ENCODE assay signal across 21 mouse cellular contexts in the genomic region with DNA sequence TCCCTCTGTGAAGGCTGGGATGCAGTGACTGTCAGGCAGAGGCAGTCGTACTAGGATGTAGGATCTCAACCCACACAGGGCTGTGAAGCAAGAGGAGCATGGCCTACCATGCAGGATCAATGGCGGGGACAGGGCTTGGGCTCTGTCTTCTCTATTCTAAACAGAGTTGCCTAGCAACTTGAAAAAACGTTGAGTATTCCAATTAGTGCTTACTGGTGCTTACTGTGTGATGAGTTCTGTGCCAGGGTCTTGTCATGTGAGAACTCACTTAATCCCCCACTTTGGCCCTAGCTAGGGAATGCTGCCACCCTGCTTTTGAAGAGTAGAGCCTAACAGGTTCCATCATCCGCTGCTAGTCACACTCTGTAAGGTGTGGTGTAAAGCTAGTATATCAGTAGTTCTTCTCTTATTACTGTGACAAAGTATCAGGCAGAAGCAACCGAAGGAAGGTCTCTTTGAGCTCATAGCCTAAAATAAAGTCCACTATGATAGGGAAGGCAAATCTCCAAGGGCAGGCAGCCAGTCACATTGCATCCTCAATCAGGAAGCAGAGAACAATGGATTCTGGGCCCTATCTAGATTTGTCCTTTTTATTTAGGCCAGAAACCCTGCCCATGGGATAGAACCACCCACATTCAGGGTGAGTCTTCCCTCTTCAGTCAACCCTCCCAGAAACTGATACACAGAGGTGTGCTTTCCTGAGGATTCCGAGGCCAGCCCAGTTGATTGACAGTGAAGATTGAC. TPM values are rescaled to one million over a fixed set of nuclear protein-coding genes. Genes with fewer than 3 reads are reported as not detected.
A peak's percentile ranks its signal among the peaks of the same experiment; 100 is the strongest.
DNase-seq lines count a peak whose midpoint lies in the region; ATAC-seq and TF ChIP-seq lines count a peak whose summit lies in the region.
"Had no signal": no experiment of that assay in that cellular context is flagged by ENCODE, and none has a peak within 500 bp of the region (broad histone marks: within the 10 kb centered on the region; RNA-seq: fewer than 3 reads in every experiment).

No protein-coding gene starts in this region.

- no peaks in the 10 kb centered on the region for H3K27me3 ChIP-seq in heart, embryonic 11.5 days (ENCODE audit: control insufficient read depth, insufficient read depth, low read length)
- no peaks in the 10 kb centered on the region for H3K27me3 ChIP-seq in hindbrain, postnatal 0 days (ENCODE audit: insufficient read depth, low read length)
- no peaks in the 10 kb centered on the region for H3K27me3 ChIP-seq in hindbrain, embryonic 12.5 days
- H3K27me3 ChIP-seq in midbrain, embryonic 13.5 days, result no peaks in the 10 kb centered on the region
- H3K27me3 ChIP-seq in midbrain, embryonic 11.5 days (ENCODE audit: control insufficient read depth, insufficient read depth, low read length), result no peaks in the 10 kb centered on the region
- H3K27me3 ChIP-seq in midbrain, embryonic 16.5 days (ENCODE audit: control insufficient read depth, insufficient read depth, low read depth, low read length), result no peaks in the 10 kb centered on the region
- H3K27me3 ChIP-seq: CH12.LX; neural tube, embryonic 13.5 days had no signal

- DNase-seq in heart, adult 11 months, result peak; percentile 95
- DNase-seq in hindbrain, postnatal 0 days (ENCODE audit: low spot score), result peak; percentile 28
- DNase-seq in midbrain, embryonic 11.5 days (ENCODE audit: low spot score, missing footprints), result no peak
- no peak for DNase-seq in testis, postnatal 10 days (ENCODE audit: low spot score)
- DNase-seq: adrenal gland, adult 8-10 months; cerebellum, adult 18-20 months; cerebellum, postnatal 36 days; gastrocnemius, postnatal 36 days; lung, embryonic 14.5 days; right cerebral cortex, postnatal 25 days had no signal

- WGBS in heart, embryonic 11.5 days (ENCODE audit: insufficient replicate concordance), result 59% methylated on average over 6 of the region's 6 CpGs
- 46% methylated on average over 6 of the region's 6 CpGs for WGBS in hindbrain, postnatal 0 days
- 62% methylated on average over 6 of the region's 6 CpGs for WGBS in hindbrain, embryonic 12.5 days
- 61% methylated on average over 6 of the region's 6 CpGs for WGBS in midbrain, embryonic 13.5 days
- 61% methylated on average over 6 of the region's 6 CpGs for whole genome bisulfite sequencing in midbrain, embryonic 11.5 days
- WGBS in midbrain, embryonic 16.5 days, result 52% methylated on average over 6 of the region's 6 CpGs

- H3K27ac ChIP-seq in heart, embryonic 11.5 days (ENCODE audit: low read depth, low read length), result no peak overlapping the region
- H3K27ac ChIP-seq in hindbrain, postnatal 0 days, result no peak overlapping the region
- no peak overlapping the region for H3K27ac ChIP-seq in hindbrain, embryonic 12.5 days
- no peak overlapping the region for H3K27ac ChIP-seq in midbrain, embryonic 13.5 days
- no peak overlapping the region for H3K27ac ChIP-seq in midbrain, embryonic 11.5 days (ENCODE audit: low read depth, low read length)
- no peak overlapping the region for H3K27ac ChIP-seq in midbrain, embryonic 16.5 days (ENCODE audit: low read length)
- H3K27ac ChIP-seq: limb, embryonic 10.5 days; neural tube, embryonic 13.5 days had no signal

- no peak overlapping the region for H3K9ac ChIP-seq in heart, embryonic 11.5 days (ENCODE audit: low read depth, low read length)
- H3K9ac ChIP-seq in hindbrain, postnatal 0 days (replicated peaks; ENCODE audit: low read length), result no peak overlapping the region
- H3K9ac ChIP-seq in hindbrain, embryonic 12.5 days, result no peak overlapping the region
- H3K9ac ChIP-seq in midbrain, embryonic 13.5 days (replicated peaks), result no peak overlapping the region
- H3K9ac ChIP-seq in midbrain, embryonic 11.5 days (ENCODE audit: low read length), result no peak overlapping the region
- H3K9ac ChIP-seq in midbrain, embryonic 16.5 days (ENCODE audit: low read depth, low read length), result no peak overlapping the region
- H3K9ac ChIP-seq: lung, embryonic 14.5 days; neural tube, embryonic 13.5 days had no signal

- TF ChIP-seq CTCF in hindbrain, postnatal 0 days (IDR thresholded peaks at IDR 0.05; ENCODE audit: low read depth), result no peak

- H3K36me3 ChIP-seq in heart, embryonic 11.5 days (ENCODE audit: control insufficient read depth, insufficient read depth, low read length), result no peaks in the 10 kb centered on the region
- H3K36me3 ChIP-seq in hindbrain, postnatal 0 days (ENCODE audit: insufficient read depth, low read length), result no peaks in the 10 kb centered on the region
- no peaks in the 10 kb centered on the region for H3K36me3 ChIP-seq in hindbrain, embryonic 12.5 days
- H3K36me3 ChIP-seq in midbrain, embryonic 13.5 days, result no peaks in the 10 kb centered on the region
- no peaks in the 10 kb centered on the region for H3K36me3 ChIP-seq in midbrain, embryonic 11.5 days (ENCODE audit: control insufficient read depth, insufficient read depth, low read length)
- H3K36me3 ChIP-seq in midbrain, embryonic 16.5 days (ENCODE audit: control insufficient read depth, insufficient read depth, low read length), result no peaks in the 10 kb centered on the region
- H3K36me3 ChIP-seq: limb, embryonic 10.5 days; neural tube, embryonic 13.5 days had no signal

- 0 out of 2 replicates have a peak, but pooled peaks cover 2% of the 10 kb centered on the region for H3K9me3 ChIP-seq in heart, embryonic 11.5 days (replicated peaks; ENCODE audit: control insufficient read depth, low read length)
- no peaks in the 10 kb centered on the region for H3K9me3 ChIP-seq in hindbrain, postnatal 0 days (ENCODE audit: low read length)
- no peaks in the 10 kb centered on the region for H3K9me3 ChIP-seq in hindbrain, embryonic 12.5 days (replicated peaks)
- H3K9me3 ChIP-seq in midbrain, embryonic 13.5 days, result no peaks in the 10 kb centered on the region
- no peaks in the 10 kb centered on the region for H3K9me3 ChIP-seq in midbrain, embryonic 11.5 days (ENCODE audit: control insufficient read depth, low read length)
- H3K9me3 ChIP-seq in midbrain, embryonic 16.5 days (replicated peaks; ENCODE audit: control insufficient read depth, low read length, poor library complexity, severe bottlenecking), result no peaks in the 10 kb centered on the region
- H3K9me3 ChIP-seq: limb, embryonic 10.5 days; neural tube, embryonic 13.5 days had no signal

- ATAC-seq in heart, embryonic 11.5 days (replicated peaks; ENCODE audit: insufficient number of reproducible peaks, low FRiP score, low TSS enrichment), result no peak
- peak; percentile 67; the same call in 1 of the 2 replicates for ATAC-seq in hindbrain, postnatal 0 days
- no peak for ATAC-seq in hindbrain, embryonic 12.5 days (ENCODE audit: low FRiP score)
- ATAC-seq in midbrain, embryonic 13.5 days, result 0 out of 2 replicates have a peak, but pooled peaks have one; percentile 30
- ATAC-seq in midbrain, embryonic 11.5 days (ENCODE audit: low FRiP score), result no peak
- 0 out of 2 replicates have a peak, but pooled peaks have one; percentile 42 for ATAC-seq in midbrain, embryonic 16.5 days
- ATAC-seq: intestine, embryonic 16.5 days had no signal

- H3K4me3 ChIP-seq in heart, embryonic 11.5 days (ENCODE audit: low read depth, low read length), result no peak overlapping the region
- H3K4me3 ChIP-seq in hindbrain, postnatal 0 days (ENCODE audit: low read length), result no peak overlapping the region
- no peak overlapping the region for H3K4me3 ChIP-seq in hindbrain, embryonic 12.5 days
- H3K4me3 ChIP-seq in midbrain, embryonic 13.5 days (replicated peaks), result no peak overlapping the region
- H3K4me3 ChIP-seq in midbrain, embryonic 11.5 days (ENCODE audit: low read depth, low read length), result no peak overlapping the region
- no peak overlapping the region for H3K4me3 ChIP-seq in midbrain, embryonic 16.5 days (ENCODE audit: low read depth, low read length)
- H3K4me3 ChIP-seq: erythroblast, embryonic 14.5 days; limb, embryonic 10.5 days; neural tube, embryonic 13.5 days had no signal

- no peaks in the 10 kb centered on the region for H3K4me1 ChIP-seq in heart, embryonic 11.5 days (ENCODE audit: control insufficient read depth, insufficient read depth, low read length)
- H3K4me1 ChIP-seq in hindbrain, postnatal 0 days (ENCODE audit: insufficient read depth, low read length), result no peaks in the 10 kb centered on the region
- no peaks in the 10 kb centered on the region for H3K4me1 ChIP-seq in hindbrain, embryonic 12.5 days
- H3K4me1 ChIP-seq in midbrain, embryonic 13.5 days (replicated peaks), result no peaks in the 10 kb centered on the region
- H3K4me1 ChIP-seq in midbrain, embryonic 11.5 days (ENCODE audit: control insufficient read depth, insufficient read depth, low read length), result no peaks in the 10 kb centered on the region
- no peaks in the 10 kb centered on the region for H3K4me1 ChIP-seq in midbrain, embryonic 16.5 days (ENCODE audit: control insufficient read depth, insufficient read depth, low read length)
- H3K4me1 ChIP-seq: limb, embryonic 10.5 days; neural tube, embryonic 13.5 days had no signal

- H3K4me2 ChIP-seq in heart, embryonic 11.5 days, result no peak overlapping the region
- H3K4me2 ChIP-seq in hindbrain, postnatal 0 days (ENCODE audit: low read depth, low read length), result no peak overlapping the region
- no peak overlapping the region for H3K4me2 ChIP-seq in hindbrain, embryonic 12.5 days (replicated peaks)
- no peak overlapping the region for H3K4me2 ChIP-seq in midbrain, embryonic 13.5 days (replicated peaks)
- H3K4me2 ChIP-seq in midbrain, embryonic 11.5 days, result no peak overlapping the region
- H3K4me2 ChIP-seq in midbrain, embryonic 16.5 days (ENCODE audit: low read length), result no peak overlapping the region
- H3K4me2 ChIP-seq: liver, embryonic 11.5 days; lung, embryonic 14.5 days; neural tube, embryonic 13.5 days had no signal

RNA-seq across cellular contexts. Expression of a gene that starts 27.6 kb away (rescaled TPM):
- 0.18 and 0.37 TPM in 2 replicates for polyA plus RNA-seq in heart, embryonic 11.5 days (2014; fragmentation: Nextera tagmentation; extraction: Ambion mirVana)
- total RNA-seq in hindbrain, postnatal 0 days (2014; rRNA removed), result 14.6 and 15.0 TPM in 2 replicates
- polyA plus RNA-seq in hindbrain, postnatal 0 days (2015; fragmentation: Nextera tagmentation; extraction: Ambion mirVana), result 1.4 TPM in 2 replicates
- polyA plus RNA-seq in hindbrain, embryonic 12.5 days (2016; fragmentation: Nextera tagmentation; extraction: Ambion mirVana), result 0.67 and 0.73 TPM in 2 replicates
- polyA plus RNA-seq in midbrain, embryonic 13.5 days (2015; fragmentation: Nextera tagmentation; extraction: Ambion mirVana), result 0.54 and 0.81 TPM in 2 replicates
- polyA plus RNA-seq in midbrain, embryonic 11.5 days (2014; fragmentation: Nextera tagmentation; extraction: Ambion mirVana), result 0.06 and 0.16 TPM in 2 replicates
- 1.5 and 1.9 TPM in 2 replicates for polyA plus RNA-seq in midbrain, embryonic 16.5 days (2015; fragmentation: Nextera tagmentation; extraction: Ambion mirVana)
- total RNA-seq: adrenal gland, adult 8-10 months; CH12.LX; gastrocnemius, postnatal 36 days; hematopoietic stem cell, adult 5-6 weeks had no signal
- polyA plus RNA-seq: erythroblast, embryonic 14.5 days; limb, embryonic 10.5 days had no signal

Comparison
In these comparisons a context has a peak if more than half of its experiments do, and no peak if none do; other contexts are left out.
1. ATAC-seq: peak in hindbrain, postnatal 0 days (single experiment), midbrain, embryonic 13.5 days (single experiment) and midbrain, embryonic 16.5 days (single experiment); none in heart, embryonic 11.5 days (single experiment), hindbrain, embryonic 12.5 days (single experiment) and midbrain, embryonic 11.5 days (single experiment).
2. DNase-seq: peak in heart, adult 11 months (single experiment) and hindbrain, postnatal 0 days (single experiment); none in midbrain, embryonic 11.5 days (single experiment) and testis, postnatal 10 days (single experiment).